12 mouse cellular contexts compared by ENCODE assay signal in genomic region chr4:140187404-140188145, GRCm38 (mm10). TPM values are rescaled to one million over a fixed set of nuclear protein-coding genes. Genes with fewer than 3 reads are reported as not detected.
DNase-seq lines count a peak whose midpoint lies in the region; ATAC-seq lines count a peak whose summit lies in the region.
"Had no signal": no experiment of that assay in that cellular context is flagged by ENCODE, and none has a peak within 500 bp of the region (broad histone marks: within the 10 kb centered on the region; RNA-seq: fewer than 3 reads in every experiment).

No protein-coding gene starts in this region.

- H3K9ac ChIP-seq in embryonic facial prominence, embryonic 14.5 days (ENCODE audit: low read depth, low read length) = no peak overlapping the region
- no peak overlapping the region for H3K9ac ChIP-seq in hindbrain, embryonic 15.5 days
- peak overlapping the region; percentile 28; the same call in 1 of the 2 replicates for H3K9ac ChIP-seq in midbrain, embryonic 16.5 days (ENCODE audit: low read depth, low read length)
- H3K9ac ChIP-seq: embryonic facial prominence, embryonic 13.5 days; kidney, embryonic 15.5 days had no signal

- DNase-seq in cerebellum, adult 9-11 months = peak; percentile 71
- no peak for DNase-seq in embryonic facial prominence, embryonic 14.5 days (ENCODE audit: low spot score)
- no peak for DNase-seq in spleen, postnatal 14 days (ENCODE audit: low spot score in 2 of 2)
- DNase-seq in layer of hippocampus, adult 11-12 months (ENCODE audit: low spot score) = no peak
- no peak for DNase-seq in layer of hippocampus, postnatal 25 days (ENCODE audit: extremely low spot score in 1 of 2, low spot score in 1 of 2)
- DNase-seq: lung, postnatal 36 days; right cerebral cortex, postnatal 4 days had no signal

- WGBS in embryonic facial prominence, embryonic 14.5 days = 58% methylated on average over 6 of the region's 8 CpGs
- WGBS in hindbrain, embryonic 15.5 days = 47% methylated on average over 8 of the region's 8 CpGs
- 44% methylated on average over 8 of the region's 8 CpGs for WGBS in midbrain, embryonic 16.5 days

- no peaks in the 10 kb centered on the region for H3K36me3 ChIP-seq in embryonic facial prominence, embryonic 14.5 days (ENCODE audit: control insufficient read depth, insufficient read depth, low read length)
- H3K36me3 ChIP-seq in hindbrain, embryonic 15.5 days = no peaks in the 10 kb centered on the region
- H3K36me3 ChIP-seq in midbrain, embryonic 16.5 days (ENCODE audit: control insufficient read depth, insufficient read depth, low read length) = no peaks in the 10 kb centered on the region
- H3K36me3 ChIP-seq: embryonic facial prominence, embryonic 13.5 days; kidney, embryonic 15.5 days had no signal

- ATAC-seq in embryonic facial prominence, embryonic 14.5 days (ENCODE audit: low read depth) = 0 out of 2 replicates have a peak, but pooled peaks have one; percentile 44
- 0 out of 2 replicates have a peak, but pooled peaks have one; percentile 49 for ATAC-seq in hindbrain, embryonic 15.5 days (ENCODE audit: low FRiP score, low read depth)
- ATAC-seq in midbrain, embryonic 16.5 days = peak; percentile 59; the same call in 1 of the 2 replicates

- H3K9me3 ChIP-seq in embryonic facial prominence, embryonic 14.5 days (ENCODE audit: control insufficient read depth, low read length) = no peaks in the 10 kb centered on the region
- H3K9me3 ChIP-seq in hindbrain, embryonic 15.5 days = no peaks in the 10 kb centered on the region
- H3K9me3 ChIP-seq in midbrain, embryonic 16.5 days (replicated peaks; ENCODE audit: control insufficient read depth, low read length, poor library complexity, severe bottlenecking) = no peaks in the 10 kb centered on the region
- H3K9me3 ChIP-seq: embryonic facial prominence, embryonic 13.5 days; kidney, embryonic 15.5 days had no signal

- no peaks in the 10 kb centered on the region for H3K4me1 ChIP-seq in embryonic facial prominence, embryonic 14.5 days (ENCODE audit: control insufficient read depth, insufficient read depth, low read length)
- H3K4me1 ChIP-seq in hindbrain, embryonic 15.5 days (replicated peaks) = peaks cover 41% of the 10 kb centered on the region
- peaks cover 6% of the 10 kb centered on the region; the same call in 1 of the 2 replicates for H3K4me1 ChIP-seq in midbrain, embryonic 16.5 days (ENCODE audit: control insufficient read depth, insufficient read depth, low read length)
- H3K4me1 ChIP-seq: kidney, embryonic 15.5 days had no signal

- H3K27ac ChIP-seq in embryonic facial prominence, embryonic 14.5 days (replicated peaks; ENCODE audit: low read depth, low read length) = no peak overlapping the region
- peak overlapping the region; percentile 33 for H3K27ac ChIP-seq in hindbrain, embryonic 15.5 days (replicated peaks)
- no peak overlapping the region for H3K27ac ChIP-seq in midbrain, embryonic 16.5 days (ENCODE audit: low read length)
- H3K27ac ChIP-seq: embryonic facial prominence, embryonic 13.5 days; kidney, embryonic 15.5 days had no signal

- no peak overlapping the region for H3K4me2 ChIP-seq in embryonic facial prominence, embryonic 14.5 days (ENCODE audit: low read depth, low read length)
- H3K4me2 ChIP-seq in hindbrain, embryonic 15.5 days = no peak overlapping the region
- no peak overlapping the region for H3K4me2 ChIP-seq in midbrain, embryonic 16.5 days (ENCODE audit: low read length)
- H3K4me2 ChIP-seq: embryonic facial prominence, embryonic 13.5 days; kidney, embryonic 15.5 days had no signal

- no peaks in the 10 kb centered on the region for H3K27me3 ChIP-seq in embryonic facial prominence, embryonic 14.5 days (replicated peaks; ENCODE audit: control insufficient read depth, insufficient read depth, low read length)
- no peaks in the 10 kb centered on the region for H3K27me3 ChIP-seq in hindbrain, embryonic 15.5 days
- no peaks in the 10 kb centered on the region for H3K27me3 ChIP-seq in midbrain, embryonic 16.5 days (ENCODE audit: control insufficient read depth, insufficient read depth, low read depth, low read length)

- H3K4me3 ChIP-seq in embryonic facial prominence, embryonic 14.5 days (ENCODE audit: low read depth, low read length) = no peak overlapping the region
- H3K4me3 ChIP-seq in hindbrain, embryonic 15.5 days = no peak overlapping the region
- H3K4me3 ChIP-seq in midbrain, embryonic 16.5 days (ENCODE audit: low read depth, low read length) = no peak overlapping the region
- H3K4me3 ChIP-seq: embryonic facial prominence, embryonic 13.5 days; kidney, embryonic 15.5 days had no signal

RNA-seq across cellular contexts. Expression of gene Igsf21, which starts 59.0 kb away (rescaled TPM):
- polyA plus RNA-seq in embryonic facial prominence, embryonic 14.5 days (2014; fragmentation: Nextera tagmentation; extraction: Ambion mirVana) = 1.7 and 2.8 TPM in 2 replicates
- polyA plus RNA-seq in hindbrain, embryonic 15.5 days (2015; fragmentation: Nextera tagmentation; extraction: Ambion mirVana) = 91.0 and 102 TPM in 2 replicates
- 114 and 119 TPM in 2 replicates for polyA plus RNA-seq in midbrain, embryonic 16.5 days (2015; fragmentation: Nextera tagmentation; extraction: Ambion mirVana)
- 10 to 100 TPM; 43.1 to 50.8 TPM for total RNA-seq in layer of hippocampus, postnatal 25 days (2021)
- total RNA-seq: gastrocnemius, adult 18-20 months had no signal

Comparison
In these comparisons a context has a peak if more than half of its experiments do, and no peak if none do; other contexts are left out.
1. RNA of gene Igsf21, which starts 59.0 kb away (polyA plus RNA-seq): 114 to 119 TPM in midbrain, embryonic 16.5 days and 91.0 to 102 TPM in hindbrain, embryonic 15.5 days; 1.7 to 2.8 TPM in embryonic facial prominence, embryonic 14.5 days; every median in the first group is over 10 times any median in the second.
2. Peak in every context shown above with its lines, with median percentiles within 50 percentile points of each other: ATAC-seq.